Mouse (Mus musculus) mesoderm, embryonic 11.5 days (tissue): Measurements from ENCODE around the gene Clcn7.

ENCODE experiments used
- DNase-seq: peaks from one replicate; pipeline ENCODE4 v3.0.0-alpha.2; 2012; ENCODE audit warnings: low read depth, low spot score

Gene Clcn7

DNA sequence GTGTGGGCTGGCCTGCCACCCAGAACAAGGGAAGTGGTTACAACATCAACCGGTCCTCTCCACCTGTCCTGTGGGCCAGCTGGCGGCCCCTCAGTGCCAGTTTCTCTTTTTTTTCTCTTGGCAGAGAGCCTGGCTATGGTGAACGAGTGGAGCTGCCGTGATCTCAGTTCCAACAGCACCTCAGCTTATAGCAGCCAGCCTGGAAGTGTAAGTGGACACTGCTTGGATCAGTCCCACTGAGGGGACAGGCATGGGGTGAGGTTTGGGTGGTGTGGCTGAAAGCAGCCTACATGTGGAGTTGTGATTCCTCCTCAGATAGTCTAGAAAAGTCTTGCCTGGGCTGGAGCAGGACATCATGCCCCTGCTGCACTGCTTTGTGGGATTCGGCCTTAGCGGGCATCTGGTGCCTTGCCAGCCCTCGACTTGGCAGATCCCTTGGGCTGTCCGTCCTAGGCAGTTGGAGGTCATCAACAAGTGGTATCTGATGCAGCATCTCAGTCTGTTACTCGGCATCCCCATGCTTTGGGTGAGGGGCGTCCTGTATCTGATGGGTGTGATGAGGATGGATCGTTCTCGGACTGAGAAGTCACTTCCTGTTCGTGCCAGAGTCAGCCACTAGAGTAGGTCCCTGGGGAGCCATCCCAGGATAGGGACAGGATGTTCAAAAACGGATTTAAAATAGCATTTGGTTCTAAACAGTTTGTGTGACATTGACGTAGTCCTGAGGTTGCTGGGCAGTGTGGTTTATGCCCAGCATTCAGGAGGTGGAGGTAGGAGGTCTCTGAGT lies 77.7 kb downstream of the Clcn7 start:
- no peak for DNase-seq

DNA sequence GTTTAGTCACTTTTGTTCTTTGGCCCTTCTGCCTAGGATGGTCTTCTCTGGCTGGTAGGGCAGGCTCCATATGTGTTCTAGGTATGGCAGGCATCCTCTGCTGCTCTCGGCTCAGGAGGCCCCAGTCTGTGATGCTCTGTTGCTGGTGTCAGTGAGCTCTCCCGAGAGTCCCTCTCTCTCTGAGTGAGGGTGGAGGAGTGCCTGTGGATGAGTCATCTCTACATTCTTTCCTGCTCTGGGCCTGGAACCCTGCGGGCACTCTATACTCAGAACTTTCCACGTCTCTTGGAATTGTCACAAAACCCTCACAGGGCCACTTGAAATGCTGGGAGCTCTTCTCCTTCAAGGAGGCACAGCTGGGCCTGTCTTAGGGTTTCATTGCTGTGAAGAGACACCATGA lies 78.5 kb downstream of the Clcn7 start:
- no peak for DNase-seq
